Mouse (Mus musculus) embryonic fibroblast, embryonic 13.5 days (primary cell): ENCODE results near the gene Prl. TPM values are rescaled to one million over a fixed set of nuclear protein-coding genes. Genes with fewer than 3 reads are reported as not detected.

ENCODE experiments used
- polyA plus RNA-seq: library from polyadenylated mRNA; stranded (reverse); fragments of >200 nt; gene quantifications from 2 replicates; pipeline ENCODE4 v1.2.4, GENCODE M21; 2011; ENCODE audit warnings: low read depth; ENCODE audit not compliant: missing spikeins, insufficient read length

Prl gene
- polyA plus RNA-seq, 1 experiment, result not detected

Other genes with a start within 250 kb of the Prl start
- not detected in 2 replicates for gene Prl3d1, start 36.6 kb downstream of the Prl start, polyA plus RNA-seq
- gene Prl3d2, start 64.1 kb downstream of the Prl start, polyA plus RNA-seq, result not detected in 2 replicates
- gene Prl3d3, start 99.2 kb downstream of the Prl start, polyA plus RNA-seq, result not detected in 2 replicates
- gene Prl3c1, start 139.1 kb downstream of the Prl start, polyA plus RNA-seq, result not detected in 2 replicates
- not detected in 2 replicates for gene Prl3b1, start 184.3 kb downstream of the Prl start, polyA plus RNA-seq
- 0.37 TPM in 1 of 2 replicates, not detected in the other for gene Prl3a1, start 201.9 kb downstream of the Prl start, polyA plus RNA-seq